Mouse (Mus musculus) forebrain, postnatal 0 days (tissue): ENCODE data around the gene Prr29. TPM values are rescaled to one million over a fixed set of nuclear protein-coding genes. Genes with fewer than 3 reads are reported as not detected.

ENCODE experiments used
- ATAC-seq: fragments of 200-750 bp; cut with Nextera tagmentation; 2 replicates; pipeline ENCODE4 v1.8.0; 2017; ENCODE audit warnings: mild to moderate bottlenecking, moderate library complexity
- DNase-seq: peaks from one replicate; pipeline ENCODE4 v3.0.0-alpha.2; 2015
- H3K27ac ChIP-seq: fragments of 300-500 bp; sonication (generic); 2 replicates; pipeline ENCODE4 v1.5.1; 2014; ENCODE audit warnings: low read depth, mild to moderate bottlenecking, antibody characterized with exemption, low read length, moderate library complexity, mixed read lengths
- H3K27me3 ChIP-seq: fragments of 300-500 bp; sonication (generic); 2 replicates; pipeline ENCODE4 v1.6.1; 2014; ENCODE audit warnings: mild to moderate bottlenecking, low read length, mixed read lengths; ENCODE audit not compliant: insufficient read depth
- H3K36me3 ChIP-seq: fragments of 300-500 bp; sonication (generic); 2 replicates; pipeline ENCODE4 v1.6.1; 2014; ENCODE audit warnings: mild to moderate bottlenecking, moderate library complexity; ENCODE audit not compliant: insufficient read depth
- H3K4me1 ChIP-seq: fragments of 300-500 bp; sonication (generic); 2 replicates; pipeline ENCODE4 v1.6.1; 2014; ENCODE audit warnings: antibody characterized with exemption; ENCODE audit not compliant: insufficient read depth
- H3K4me2 ChIP-seq: fragments of 300-500 bp; sonication (generic); 2 replicates; pipeline ENCODE4 v1.6.1; 2014; ENCODE audit warnings: low read depth, mild to moderate bottlenecking, moderate library complexity
- H3K4me3 ChIP-seq: fragments of 300-500 bp; sonication (generic); 2 replicates; pipeline ENCODE4 v1.5.1; 2014; ENCODE audit warnings: low read depth, low read length, mixed read lengths
- H3K9ac ChIP-seq: fragments of 300-500 bp; sonication (generic); 2 replicates; pipeline ENCODE4 v1.6.1; 2014; ENCODE audit warnings: mild to moderate bottlenecking
- H3K9me3 ChIP-seq: fragments of 300-500 bp; sonication (generic); 2 replicates; pipeline ENCODE4 v1.6.1; 2016; ENCODE audit warnings: low read length
- CTCF ChIP-seq: sonication (generic); IDR thresholded peaks from 2 replicates; pipeline ENCODE4 v1.5.1; 2016; ENCODE audit warnings: antibody characterized with exemption, control low read depth, low read depth
- WGBS: fragments of 180-500 bp; shearing (Covaris S2); extraction: QIAGEN DNeasy Blood & Tissue Kit; methylation state at CpG from one replicate; pipeline ENCODE4 v1.1.7; 2014; 5-methylcytosine and 5-hydroxymethylcytosine counted together
- polyA plus RNA-seq: library from polyadenylated mRNA; unstranded; fragments of >200 nt; fragmentation: Nextera tagmentation; extraction: Ambion mirVana; gene quantifications from 2 replicates; pipeline ENCODE4 v1.2.1, GENCODE M21; 2015
- total RNA-seq: library from RNA; depleted of rRNA; stranded (reverse); fragments of >200 nt; gene quantifications from 2 replicates; pipeline ENCODE4 v1.2.3, GENCODE M21; 2014; rRNA removed

The Prr29 gene
- 0.23 TPM in 1 of 2 replicates, not detected in the other for total RNA-seq
- 0.69 TPM in 1 of 2 replicates, not detected in the other for polyA plus RNA-seq

- 62% methylated on average over 10 of the region's 10 CpGs for WGBS
- no peak for ATAC-seq
- H3K4me2 ChIP-seq: no peak within 1 kb of the TSS
- no peaks in the 10 kb centered on the region for H3K36me3 ChIP-seq
- H3K27ac ChIP-seq: no peak within 1 kb of the TSS
- no peak within 1 kb of the TSS for H3K4me3 ChIP-seq
- DNase-seq: no peak
- TF ChIP-seq CTCF: no peak
- H3K9me3 ChIP-seq: no peaks in the 10 kb centered on the region
- no peak within 1 kb of the TSS for H3K9ac ChIP-seq
- H3K27me3 ChIP-seq: no peaks in the 10 kb centered on the region
- no peaks in the 10 kb centered on the region for H3K4me1 ChIP-seq
These were observed at the start of gene Prr29 for GRCm38 (mm10) chr11:106365366-106365765. TSS of gene Prr29 (plus strand) at chr11:106365472.

GRCm38 (mm10) chr11:106316416-106316815 is 48.9 kb upstream of the Prr29 start:
- no peak for TF ChIP-seq CTCF
- Histone ChIP-seq H3K27me3 (no peaks in the 10 kb centered on the region), H3K36me3 (no peaks in the 10 kb centered on the region), H3K9ac (no peak overlapping the region), H3K4me2 (no peak overlapping the region), H3K9me3 (no peaks in the 10 kb centered on the region), H3K27ac (no peak overlapping the region), H3K4me1 (no peaks in the 10 kb centered on the region), H3K4me3 (no peak overlapping the region)
- ATAC-seq: no peak
- 77% methylated on average over 1 of the region's 1 CpGs for WGBS
- DNase-seq: no peak

GRCm38 (mm10) chr11:106317801-106318200 is 47.5 kb upstream of the Prr29 start:
- H3K27ac ChIP-seq: no peak overlapping the region
- DNase-seq (no peak), ATAC-seq (no peak)
- H3K36me3 ChIP-seq: no peaks in the 10 kb centered on the region
- H3K4me1 ChIP-seq: no peaks in the 10 kb centered on the region
- no peak for TF ChIP-seq CTCF
- no peaks in the 10 kb centered on the region for H3K27me3 ChIP-seq
- H3K4me2 ChIP-seq: no peak overlapping the region
- 85% methylated on average over 7 of the region's 7 CpGs for WGBS
- no peak overlapping the region for H3K9ac ChIP-seq
- no peak overlapping the region for H3K4me3 ChIP-seq
- no peaks in the 10 kb centered on the region for H3K9me3 ChIP-seq

- Histone ChIP-seq H3K4me1 (no peaks in the 10 kb centered on the region), H3K9me3 (no peaks in the 10 kb centered on the region), H3K36me3 (no peaks in the 10 kb centered on the region), H3K9ac (no peak overlapping the region), H3K27me3 (no peaks in the 10 kb centered on the region), H3K4me2 (no peak overlapping the region), H3K4me3 (no peak overlapping the region), H3K27ac (no peak overlapping the region)
- TF ChIP-seq CTCF: no peak
- WGBS: 76% methylated on average over 21 of the region's 21 CpGs
- ATAC-seq: no peak
- no peak for DNase-seq
These were observed 46.6 kb upstream of the Prr29 start for GRCm38 (mm10) chr11:106318406-106319366.

DNA sequence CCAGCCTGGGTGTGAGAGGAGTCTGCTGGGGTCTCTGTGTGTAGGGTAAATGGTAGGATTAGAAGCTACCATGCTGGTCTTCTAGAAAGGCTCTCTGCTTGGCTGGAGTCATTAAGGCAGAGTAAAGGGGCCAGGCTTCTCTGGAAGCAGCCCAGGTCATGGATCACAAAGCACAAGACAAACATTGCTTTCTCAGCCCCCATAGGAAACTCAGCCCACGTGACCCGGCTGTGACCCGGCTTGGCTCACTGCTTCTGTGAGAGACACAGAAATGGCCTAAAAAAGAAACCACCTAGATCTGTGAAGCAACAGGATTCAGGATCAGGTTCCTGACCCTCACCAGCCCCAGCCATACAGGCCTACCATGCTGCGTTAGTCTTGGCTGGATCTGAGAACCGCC is 40.4 kb upstream of the Prr29 start:
- H3K9me3 ChIP-seq: no peaks in the 10 kb centered on the region
- H3K27ac ChIP-seq: no peak overlapping the region
- H3K4me3 ChIP-seq: no peak overlapping the region
- H3K36me3 ChIP-seq: no peaks in the 10 kb centered on the region
- H3K27me3 ChIP-seq: no peaks in the 10 kb centered on the region
- ATAC-seq (no peak), DNase-seq (no peak)
- H3K4me1 ChIP-seq: no peaks in the 10 kb centered on the region
- no peak overlapping the region for H3K9ac ChIP-seq
- TF ChIP-seq CTCF: no peak
- H3K4me2 ChIP-seq: no peak overlapping the region
- WGBS: 70% methylated on average over 5 of the region's 5 CpGs

GRCm38 (mm10) chr11:106325566-106326206 is 39.6 kb upstream of the Prr29 start:
- Histone ChIP-seq H3K27ac (no peak overlapping the region), H3K4me1 (no peaks in the 10 kb centered on the region), H3K9me3 (no peaks in the 10 kb centered on the region), H3K9ac (no peak overlapping the region), H3K36me3 (no peaks in the 10 kb centered on the region), H3K4me2 (no peak overlapping the region), H3K4me3 (no peak overlapping the region), H3K27me3 (no peaks in the 10 kb centered on the region)
- DNase-seq (peak; percentile 59), ATAC-seq (no peak)
- WGBS: 71% methylated on average over 8 of the region's 8 CpGs
- TF ChIP-seq CTCF: peak; percentile 77

DNA sequence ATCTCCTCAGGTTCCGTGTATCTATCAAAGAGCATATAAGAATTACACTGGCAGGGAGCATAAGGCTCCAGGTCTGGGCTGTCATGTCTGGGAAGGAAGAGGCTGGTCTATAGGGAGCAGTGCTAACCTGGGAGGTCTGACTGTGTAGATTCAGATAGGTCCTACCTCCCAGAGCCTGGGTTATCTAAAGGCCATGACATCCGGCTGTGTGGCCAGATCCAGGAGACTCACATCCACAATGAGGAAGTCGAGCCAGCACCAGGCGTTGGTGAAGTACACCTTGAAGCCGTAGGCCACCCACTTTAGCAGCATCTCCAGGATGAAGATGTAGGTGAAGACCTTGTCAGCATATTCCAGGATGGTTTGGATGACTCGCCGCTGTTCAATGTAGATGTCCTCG is 38.8 kb upstream of the Prr29 start:
- no peaks in the 10 kb centered on the region for H3K36me3 ChIP-seq
- no peak overlapping the region for H3K4me2 ChIP-seq
- TF ChIP-seq CTCF: no peak
- H3K27ac ChIP-seq: no peak overlapping the region
- DNase-seq (no peak), ATAC-seq (no peak)
- H3K9ac ChIP-seq: no peak overlapping the region
- no peaks in the 10 kb centered on the region for H3K27me3 ChIP-seq
- H3K9me3 ChIP-seq: no peaks in the 10 kb centered on the region
- no peak overlapping the region for H3K4me3 ChIP-seq
- H3K4me1 ChIP-seq: no peaks in the 10 kb centered on the region
- WGBS: 90% methylated on average over 8 of the region's 8 CpGs
